Mouse (Mus musculus) heart, adult 2 months (tissue): ENCODE results near the gene Ikbke.

Source experiments
- CTCF ChIP-seq: fragments of 200-600 bp; IDR thresholded peaks from 2 replicates; pipeline ENCODE4 v1.8.1; 2022; ENCODE audit warnings: antibody characterized with exemption, mild to moderate bottlenecking, moderate library complexity
- POLR2A ChIP-seq: fragments of 200-500 bp; IDR thresholded peaks from 2 replicates; pipeline ENCODE4 v1.6.1; 2011; ENCODE audit warnings: mild to moderate bottlenecking, low read depth, low read length, control low read depth; ENCODE audit not compliant: insufficient read depth

DNA sequence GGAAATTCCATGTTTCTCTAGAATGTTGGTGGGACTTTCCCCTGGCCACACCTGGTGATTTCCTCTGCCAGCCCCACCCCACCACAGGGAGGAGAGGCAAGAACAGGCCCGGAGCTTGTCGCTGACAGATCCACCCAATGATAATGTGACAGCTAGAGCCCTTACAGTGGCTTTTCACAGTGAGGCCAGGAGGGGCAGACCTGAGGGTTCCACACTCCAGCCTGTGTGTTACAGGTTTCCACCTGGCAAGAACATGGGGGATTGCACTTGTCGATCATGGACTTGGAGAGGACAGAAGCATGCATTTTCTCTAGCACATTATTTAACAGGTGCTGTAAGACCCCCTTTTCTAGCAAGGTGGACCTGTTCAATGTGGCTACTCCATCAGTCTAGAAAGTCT, 874 bp upstream of the Ikbke start:
- TF ChIP-seq CTCF, result no peak
- no peak for TF ChIP-seq POLR2A
